Mouse (Mus musculus) mouse trophoblast stem cell (cell line): ENCODE measurements around the gene Gys2.

ENCODE experiments used
- in situ Hi-C, 2 experiments: fragments of 300-500 bp; cut with MseI, MboI; formaldehyde crosslinking; loops; 2 replicates in 1 of 2; 3 replicates in 1 of 2; pipeline ENCODE4 v1.15.1; 2025

The Gys2 gene

GRCm38 (mm10) chr6:142379961-142380360, 92.9 kb downstream of the Gys2 start:
- in situ Hi-C loops, result loop anchor here in 1 of 2 experiments (10.0 to 25.0 kb wide), 2 partner anchors 125 to 357 kb away; partner anchors contain the start of gene Ldhb

GRCm38 (mm10) chr6:142378576-142379330, 94.2 kb downstream of the Gys2 start:
- in situ Hi-C loops, result loop anchor here in 1 of 2 experiments (25.0 kb wide), 1 partner anchor 359 kb away; no protein-coding TSS in a partner anchor

GRCm38 (mm10) chr6:142377081-142377480, 95.8 kb downstream of the Gys2 start:
- in situ Hi-C loops, result loop anchor here in 1 of 2 experiments (25.0 kb wide), 1 partner anchor 360 kb away; no protein-coding TSS in a partner anchor
